Mouse (Mus musculus): ENCODE data around the gene Afg1l.

DNA sequence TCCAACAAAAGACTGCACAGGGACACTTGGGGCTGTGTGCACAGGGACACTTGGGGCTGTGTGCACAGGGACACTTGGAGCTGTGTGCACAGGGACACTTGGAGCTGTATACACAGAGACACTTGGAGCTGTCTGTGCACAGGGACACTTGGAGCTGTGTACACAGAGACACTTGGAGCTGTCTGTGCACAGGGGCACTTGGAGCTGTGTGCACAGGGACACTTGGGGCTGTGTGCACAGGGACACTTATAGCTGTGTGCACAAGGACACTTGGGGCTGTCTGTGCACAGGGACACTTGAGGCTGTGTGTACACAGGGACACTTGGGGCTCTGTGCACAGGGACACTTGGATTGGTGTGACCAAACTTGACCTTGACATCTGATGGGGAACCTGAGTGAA is 154.4 kb downstream of the Afg1l start:
- TF ChIP-seq EP300 (IDR thresholded peaks at IDR 0.05; ENCODE audit: insufficient read depth, low read depth, low read length) (no peak), POLR2A (IDR thresholded peaks at IDR 0.05; ENCODE audit: insufficient read depth, low read depth, low read length) (no peak), CTCF (IDR thresholded peaks at IDR 0.05) (no peak)

Data from heart, adult 2 months (tissue).